Mouse (Mus musculus) liver, embryonic 15.5 days (tissue): Measurements from ENCODE around the gene Unc5a. TPM values are rescaled to one million over a fixed set of nuclear protein-coding genes. Genes with fewer than 3 reads are reported as not detected.

Experiments used
- ATAC-seq: fragments of 200-750 bp; cut with Nextera tagmentation; 2 replicates; pipeline ENCODE4 v1.8.0; 2017; ENCODE audit warnings: moderate number of reproducible peaks, mild to moderate bottlenecking, moderate library complexity; ENCODE audit not compliant: insufficient read depth
- H3K27ac ChIP-seq: fragments of 300-500 bp; sonication (generic); replicated peaks from 2 replicates; pipeline ENCODE4 v1.5.1; 2015; ENCODE audit warnings: mild to moderate bottlenecking, inconsistent platforms
- H3K27me3 ChIP-seq: fragments of 300-500 bp; sonication (generic); 2 replicates; pipeline ENCODE4 v1.6.1; 2015; ENCODE audit warnings: mild to moderate bottlenecking, inconsistent platforms
- H3K36me3 ChIP-seq: fragments of 300-500 bp; sonication (generic); replicated peaks from 2 replicates; pipeline ENCODE4 v1.6.1; 2015; ENCODE audit warnings: moderate library complexity, mild to moderate bottlenecking, inconsistent platforms
- H3K4me1 ChIP-seq: fragments of 300-500 bp; sonication (generic); replicated peaks from 2 replicates; pipeline ENCODE4 v1.6.1; 2015; ENCODE audit warnings: inconsistent platforms
- H3K4me2 ChIP-seq: fragments of 300-500 bp; sonication (generic); 2 replicates; pipeline ENCODE4 v1.6.1; 2015; ENCODE audit warnings: moderate library complexity, mild to moderate bottlenecking, inconsistent platforms
- H3K4me3 ChIP-seq: fragments of 300-500 bp; sonication (generic); replicated peaks from 2 replicates; pipeline ENCODE4 v1.5.1; 2015; ENCODE audit warnings: mild to moderate bottlenecking, inconsistent platforms
- H3K9ac ChIP-seq: fragments of 300-500 bp; sonication (generic); 2 replicates; pipeline ENCODE4 v1.6.1; 2015; ENCODE audit warnings: moderate library complexity, mild to moderate bottlenecking, inconsistent platforms
- H3K9me3 ChIP-seq: fragments of 300-500 bp; sonication (generic); replicated peaks from 2 replicates; pipeline ENCODE4 v1.6.1; 2016; ENCODE audit warnings: inconsistent platforms
- WGBS: fragments of 180-500 bp; shearing (Covaris S2); methylation state at CpG from one replicate; pipeline ENCODE4 v1.1.7; 2015; ENCODE audit warnings: mixed read lengths; ENCODE audit not compliant: insufficient replicate concordance; 5-methylcytosine and 5-hydroxymethylcytosine counted together
- polyA plus RNA-seq: library from polyadenylated mRNA; unstranded; fragments of >200 nt; fragmentation: Nextera tagmentation; extraction: Ambion mirVana; gene quantifications from 2 replicates; pipeline ENCODE4 v1.2.1, GENCODE M21; 2015

Gene Unc5a
- 0.51 and 0.69 TPM in 2 replicates for polyA plus RNA-seq

DNA sequence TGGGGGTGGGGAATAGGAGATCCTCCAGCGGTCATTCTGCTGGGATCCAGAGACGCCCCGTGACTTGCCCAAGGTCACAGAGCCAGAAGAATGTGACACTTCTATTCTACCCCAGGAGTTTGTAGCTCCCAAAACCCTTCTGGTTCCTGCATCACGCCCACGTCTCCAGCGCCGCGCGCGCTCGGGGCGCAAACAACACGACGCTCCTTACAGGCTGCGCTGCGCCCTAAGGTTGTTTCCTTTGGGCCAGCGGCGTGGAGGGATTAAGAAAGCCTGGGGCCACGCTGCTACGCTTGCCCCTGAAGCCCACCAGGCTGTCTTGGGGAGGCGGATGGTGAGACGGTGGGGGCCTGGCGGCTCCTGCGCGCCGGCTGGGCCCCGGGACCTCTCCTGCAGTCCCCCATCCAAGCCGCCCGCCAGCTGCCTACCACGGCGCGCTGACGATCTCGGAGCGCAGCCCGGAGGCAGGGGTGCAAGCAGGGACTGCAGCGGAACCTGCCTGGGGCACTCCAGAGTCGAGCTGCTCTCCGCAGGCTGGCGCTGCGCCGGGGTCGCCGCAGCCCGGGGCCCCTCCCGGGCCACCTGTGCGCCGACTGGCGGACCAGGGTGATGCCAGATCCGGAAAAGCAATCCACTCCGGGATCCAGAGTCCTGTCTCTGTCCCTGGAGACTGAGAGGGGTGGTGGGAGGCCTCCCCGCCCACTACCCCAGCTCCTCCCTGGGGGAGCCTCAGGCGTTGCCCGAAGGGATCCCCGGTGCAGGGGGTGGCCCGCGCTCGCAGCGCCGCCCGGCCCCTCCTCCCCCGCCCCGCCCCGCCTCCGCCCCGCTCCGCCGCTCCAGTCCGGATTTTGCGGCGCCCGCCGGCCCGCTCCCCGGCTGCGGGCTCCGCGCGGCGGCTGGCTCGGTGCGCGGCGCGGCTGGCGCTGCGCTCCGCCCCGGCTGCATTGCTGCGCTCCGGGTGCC lies at the start of gene Unc5a:
Gene Unc5a (plus strand): TSS at position 881 of the 963 bp plus-strand sequence.
- WGBS: 2% methylated on average over 91 of the region's 91 CpGs
- Histone ChIP-seq H3K4me1 (0 out of 2 replicates have a peak, but pooled peaks cover 6% of the 10 kb centered on the region), H3K9me3 (no peaks in the 10 kb centered on the region), H3K27me3 (peaks cover 95% of the 10 kb centered on the region), H3K9ac (no peak within 1 kb of the TSS), H3K36me3 (no peaks in the 10 kb centered on the region), H3K27ac (no peak within 1 kb of the TSS), H3K4me3 (peak within 1 kb of the TSS; percentile 50), H3K4me2 (peak within 1 kb of the TSS; percentile 66)
- ATAC-seq: no peak

DNA sequence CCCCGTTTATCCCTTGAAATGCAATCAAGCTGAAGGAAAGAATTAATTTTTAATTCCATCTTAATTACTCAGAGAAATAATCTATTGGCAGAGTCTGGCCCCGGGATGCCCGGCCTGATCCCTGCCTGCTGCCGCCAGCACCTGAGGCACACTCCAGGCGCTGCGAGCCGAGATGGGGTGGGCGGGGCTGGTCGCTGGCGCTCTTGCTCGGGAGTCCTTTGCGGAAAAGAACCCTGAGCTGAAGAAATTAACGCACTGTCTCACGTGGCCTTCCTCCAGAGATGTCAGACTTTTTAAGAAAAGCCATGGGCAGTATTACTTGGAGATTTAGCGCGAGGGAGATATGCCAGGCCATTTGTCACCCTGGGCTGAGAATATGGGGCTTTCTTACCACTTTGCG lies 37.2 kb upstream of the Unc5a start:
- H3K4me3 ChIP-seq: no peak overlapping the region
- H3K9me3 ChIP-seq: no peaks in the 10 kb centered on the region
- no peak overlapping the region for H3K27ac ChIP-seq
- 4% methylated on average over 17 of the region's 17 CpGs for WGBS
- H3K4me2 ChIP-seq: no peak overlapping the region
- H3K4me1 ChIP-seq: no peaks in the 10 kb centered on the region
- peaks cover 37% of the 10 kb centered on the region for H3K27me3 ChIP-seq
- no peaks in the 10 kb centered on the region for H3K36me3 ChIP-seq
- no peak for ATAC-seq
- H3K9ac ChIP-seq: no peak overlapping the region

DNA sequence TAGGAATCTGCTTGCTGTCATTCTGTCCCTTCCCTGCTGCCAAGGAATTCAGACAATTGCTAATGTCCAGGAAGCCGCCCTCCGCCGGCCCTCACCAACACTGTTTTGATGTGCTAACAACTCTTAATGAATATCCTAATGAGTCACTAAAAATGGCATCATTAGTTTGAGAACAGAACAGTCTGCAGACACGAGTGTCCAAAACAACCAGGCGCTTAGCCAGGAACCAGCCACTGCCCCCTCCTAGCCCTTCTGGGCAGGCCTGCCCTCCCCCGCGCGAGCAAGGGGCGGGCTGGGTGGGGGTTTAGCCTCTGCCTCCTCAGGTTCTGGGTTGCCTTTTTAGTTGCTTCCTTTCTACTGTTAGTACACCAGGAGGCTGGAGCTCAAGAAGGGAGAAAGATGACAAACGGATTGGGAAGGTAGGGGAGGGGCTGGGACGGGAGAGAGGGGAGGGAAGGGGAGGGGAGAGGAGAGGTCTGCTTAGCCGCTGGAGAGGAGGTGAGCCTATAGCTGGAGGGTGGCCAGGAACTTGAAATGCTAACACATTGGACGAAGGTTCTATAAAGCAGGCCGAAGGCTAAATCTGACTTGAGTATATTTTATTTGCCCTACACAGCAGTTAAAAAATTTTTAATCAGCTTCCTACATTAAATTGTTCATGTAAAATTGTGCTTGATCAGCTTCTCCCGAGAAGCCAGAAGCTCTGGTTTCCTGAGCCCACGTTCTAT lies 36.2 kb upstream of the Unc5a start:
- no peak for ATAC-seq
- no peak overlapping the region for H3K4me2 ChIP-seq
- no peak overlapping the region for H3K27ac ChIP-seq
- H3K9ac ChIP-seq: no peak overlapping the region
- H3K36me3 ChIP-seq: no peaks in the 10 kb centered on the region
- H3K4me3 ChIP-seq: no peak overlapping the region
- H3K9me3 ChIP-seq: no peaks in the 10 kb centered on the region
- 20% methylated on average over 16 of the region's 16 CpGs for WGBS
- H3K27me3 ChIP-seq: peaks cover 30% of the 10 kb centered on the region
- no peaks in the 10 kb centered on the region for H3K4me1 ChIP-seq

DNA sequence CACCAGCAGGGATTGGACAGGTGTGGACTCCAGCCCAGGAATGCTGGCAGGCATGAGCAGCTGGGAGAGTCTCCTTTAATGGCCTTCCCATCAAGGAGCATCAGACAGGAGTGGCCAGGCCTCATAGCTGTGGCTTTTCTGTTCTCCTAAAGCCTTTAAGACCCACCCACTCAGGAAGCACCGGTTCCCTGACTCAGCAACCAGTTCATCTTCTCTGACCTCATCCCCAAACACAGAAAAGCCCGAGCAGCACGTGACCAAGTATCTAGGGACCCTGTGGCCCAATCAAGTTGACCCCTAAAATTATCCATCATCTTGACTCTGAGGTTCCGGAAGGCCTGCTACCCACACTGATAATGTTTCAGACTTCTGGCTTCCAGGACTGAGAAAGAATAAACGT lies 32.6 kb upstream of the Unc5a start:
- Histone ChIP-seq H3K4me3 (no peak overlapping the region), H3K9ac (no peak overlapping the region), H3K36me3 (no peaks in the 10 kb centered on the region), H3K4me1 (no peaks in the 10 kb centered on the region), H3K27ac (no peak overlapping the region), H3K9me3 (no peaks in the 10 kb centered on the region), H3K27me3 (peaks cover 26% of the 10 kb centered on the region), H3K4me2 (no peak overlapping the region)
- 22% methylated on average over 5 of the region's 5 CpGs for WGBS
- no peak for ATAC-seq

DNA sequence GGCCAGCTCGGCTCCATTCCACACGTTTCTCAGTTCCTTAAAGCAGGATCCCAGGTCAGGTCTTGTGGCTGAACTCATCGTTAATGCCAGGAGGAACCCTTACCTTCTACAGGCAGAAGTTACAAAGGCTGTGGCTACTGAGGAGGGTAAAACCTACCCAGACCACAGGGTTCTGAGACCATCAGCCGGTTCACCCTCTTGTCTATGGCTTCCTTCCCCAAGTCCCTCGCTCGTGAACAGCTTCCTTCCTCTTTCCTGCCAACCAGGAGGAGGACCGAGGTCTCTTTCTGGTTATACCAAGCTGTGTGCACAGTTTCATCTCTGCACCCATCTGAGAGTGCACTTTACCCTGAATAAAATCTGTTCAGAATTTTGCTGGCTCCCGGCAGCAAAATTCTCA lies 30.3 kb upstream of the Unc5a start:
- WGBS: 14% methylated on average over 8 of the region's 8 CpGs
- no peak overlapping the region for H3K9ac ChIP-seq
- H3K4me2 ChIP-seq: no peak overlapping the region
- no peaks in the 10 kb centered on the region for H3K36me3 ChIP-seq
- H3K4me1 ChIP-seq: no peaks in the 10 kb centered on the region
- no peak overlapping the region for H3K4me3 ChIP-seq
- H3K9me3 ChIP-seq: no peaks in the 10 kb centered on the region
- H3K27me3 ChIP-seq: peaks cover 4% of the 10 kb centered on the region; the same call in 1 of the 2 replicates
- H3K27ac ChIP-seq: no peak overlapping the region
- ATAC-seq: no peak

DNA sequence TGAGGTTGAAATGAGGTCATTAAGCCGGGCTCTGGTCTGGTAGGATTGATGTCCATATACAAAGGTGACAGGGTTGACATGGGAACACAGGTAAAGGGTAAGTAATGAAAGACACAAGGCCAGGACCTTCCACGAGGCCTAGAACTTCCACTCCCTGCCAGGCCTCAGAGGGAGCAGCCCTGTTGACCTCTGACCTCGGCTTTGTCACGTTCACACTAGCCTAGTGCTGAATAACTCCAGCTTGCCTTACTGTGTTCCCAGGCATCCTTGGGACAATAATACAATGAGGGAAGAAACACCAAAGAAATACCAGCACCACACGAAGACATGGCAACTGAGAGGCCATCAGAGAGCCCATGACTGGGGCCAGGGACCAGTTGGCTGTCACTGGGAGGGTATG lies 29.5 kb upstream of the Unc5a start:
- Histone ChIP-seq H3K9me3 (no peaks in the 10 kb centered on the region), H3K4me2 (no peak overlapping the region), H3K4me3 (no peak overlapping the region), H3K4me1 (no peaks in the 10 kb centered on the region), H3K9ac (no peak overlapping the region), H3K36me3 (no peaks in the 10 kb centered on the region), H3K27ac (no peak overlapping the region), H3K27me3 (peaks cover 4% of the 10 kb centered on the region; the same call in 1 of the 2 replicates)
- ATAC-seq: no peak
- 32% methylated on average over 5 of the region's 5 CpGs for WGBS

DNA sequence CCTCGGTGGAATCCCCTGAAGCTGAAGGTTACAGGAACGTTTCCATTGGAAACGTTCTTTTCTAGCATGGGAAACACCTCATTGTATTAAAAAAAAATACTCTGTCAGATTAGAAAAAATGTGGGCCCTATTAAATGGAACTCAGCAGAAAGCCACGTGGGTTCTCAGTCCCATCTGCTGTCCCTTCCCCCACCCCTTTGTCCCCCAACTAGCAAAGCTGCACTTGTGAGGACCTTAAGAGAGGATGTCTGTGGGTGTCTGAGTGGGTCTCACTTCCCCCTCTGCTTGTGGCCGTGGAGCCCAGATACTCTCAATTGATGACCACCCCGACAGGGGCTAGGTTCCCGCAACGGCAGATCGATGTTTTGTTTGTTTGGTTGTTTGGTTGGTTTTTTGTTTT lies 27.5 kb upstream of the Unc5a start:
- Histone ChIP-seq H3K27ac (no peak overlapping the region), H3K9me3 (no peaks in the 10 kb centered on the region), H3K4me1 (no peaks in the 10 kb centered on the region), H3K9ac (no peak overlapping the region), H3K4me3 (no peak overlapping the region), H3K36me3 (no peaks in the 10 kb centered on the region), H3K27me3 (peaks cover 4% of the 10 kb centered on the region; the same call in 1 of the 2 replicates), H3K4me2 (no peak overlapping the region)
- ATAC-seq: no peak
- 64% methylated on average over 9 of the region's 9 CpGs for WGBS

DNA sequence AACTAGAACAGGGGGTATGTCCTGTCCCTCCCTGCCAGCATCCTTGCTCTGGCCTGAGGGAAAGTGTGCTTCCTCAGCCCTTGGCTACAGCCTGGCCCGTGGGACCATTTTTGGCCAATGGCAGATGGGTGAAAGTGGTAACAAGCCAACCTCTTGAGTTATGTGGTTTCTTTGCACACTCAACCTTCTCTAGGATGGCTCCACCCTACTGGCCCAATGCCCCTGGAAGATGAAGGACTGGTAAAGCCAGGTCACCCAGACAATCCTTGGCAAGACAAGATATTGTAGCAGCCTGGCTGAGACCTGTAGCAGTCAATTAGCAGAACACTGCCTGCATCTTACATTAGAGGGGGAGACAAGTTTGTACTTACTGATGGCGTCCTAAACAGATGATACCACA lies 25.5 kb upstream of the Unc5a start:
- no peak overlapping the region for H3K4me3 ChIP-seq
- H3K9me3 ChIP-seq: no peaks in the 10 kb centered on the region
- 55% methylated on average over 2 of the region's 2 CpGs for WGBS
- peaks cover 4% of the 10 kb centered on the region; the same call in 1 of the 2 replicates for H3K27me3 ChIP-seq
- no peaks in the 10 kb centered on the region for H3K4me1 ChIP-seq
- no peak for ATAC-seq
- H3K9ac ChIP-seq: no peak overlapping the region
- H3K27ac ChIP-seq: no peak overlapping the region
- H3K36me3 ChIP-seq: no peaks in the 10 kb centered on the region
- H3K4me2 ChIP-seq: no peak overlapping the region

DNA sequence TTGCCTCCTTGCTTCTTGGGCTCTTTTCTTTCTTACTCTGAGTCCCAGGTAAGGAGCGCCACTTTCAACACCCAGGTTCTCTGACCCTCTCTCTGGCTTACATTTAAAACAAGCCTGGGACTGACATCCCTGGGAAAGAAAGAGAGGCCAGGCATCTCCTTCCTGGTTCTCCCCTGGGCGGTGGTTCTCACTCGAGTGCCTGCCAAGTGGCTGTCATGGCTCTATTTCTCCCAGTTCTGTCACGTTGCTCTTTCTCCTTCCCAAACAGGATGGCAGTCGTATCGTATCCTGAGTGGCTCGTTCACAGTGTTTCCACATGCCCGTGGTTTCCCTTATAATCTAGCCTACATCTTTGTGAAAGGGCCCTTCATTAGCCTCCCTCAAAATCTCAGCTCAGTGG lies 23.7 kb upstream of the Unc5a start:
- Histone ChIP-seq H3K4me3 (no peak overlapping the region), H3K4me2 (no peak overlapping the region), H3K27me3 (peaks cover 4% of the 10 kb centered on the region; the same call in 1 of the 2 replicates), H3K4me1 (no peaks in the 10 kb centered on the region), H3K9me3 (no peaks in the 10 kb centered on the region), H3K27ac (no peak overlapping the region), H3K36me3 (no peaks in the 10 kb centered on the region), H3K9ac (no peak overlapping the region)
- ATAC-seq: no peak
- 23% methylated on average over 8 of the region's 8 CpGs for WGBS

DNA sequence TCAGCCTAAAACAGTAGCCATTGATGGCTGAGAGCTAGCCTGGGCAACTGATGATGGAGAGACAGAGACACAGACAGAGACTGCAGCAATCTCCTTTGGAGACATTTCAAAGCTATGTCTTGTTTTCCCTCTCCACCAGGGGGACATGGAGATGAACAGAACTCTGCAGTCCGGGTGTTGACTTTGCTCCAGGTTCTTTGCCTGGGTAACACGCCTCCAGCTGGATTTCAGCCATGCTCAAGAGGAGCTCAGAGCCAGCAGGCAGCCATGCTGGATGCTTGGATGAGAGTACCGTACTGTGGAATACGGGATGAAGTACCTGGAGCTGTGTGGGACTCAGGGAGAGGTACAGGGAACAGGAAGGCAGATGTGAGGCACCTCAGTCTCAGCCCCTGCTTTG lies 22.6 kb upstream of the Unc5a start:
- 45% methylated on average over 4 of the region's 4 CpGs for WGBS
- H3K27ac ChIP-seq: no peak overlapping the region

DNA sequence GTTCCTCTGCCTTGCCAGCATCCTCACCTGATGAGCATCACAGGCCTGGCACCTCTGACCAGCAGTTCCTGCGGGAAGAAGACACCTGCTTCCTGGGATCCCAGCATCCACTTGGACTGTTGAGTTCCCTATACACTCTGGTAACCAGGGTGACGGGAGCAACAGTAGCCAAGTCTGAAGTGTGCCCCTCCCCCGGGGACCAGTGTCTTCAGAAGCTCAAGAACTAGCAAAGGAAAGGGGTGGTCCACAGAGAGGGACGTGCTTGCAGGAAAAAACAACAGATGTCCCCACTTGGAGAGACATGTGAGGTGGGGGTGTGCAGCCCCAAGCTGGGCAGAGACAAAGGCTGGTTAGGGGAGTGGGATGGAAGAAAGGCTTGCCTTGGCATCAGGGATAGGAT lies 19.1 kb upstream of the Unc5a start:
- Histone ChIP-seq H3K4me1 (no peaks in the 10 kb centered on the region), H3K36me3 (no peaks in the 10 kb centered on the region), H3K27me3 (no peaks in the 10 kb centered on the region), H3K4me3 (no peak overlapping the region), H3K27ac (no peak overlapping the region), H3K9me3 (no peaks in the 10 kb centered on the region), H3K4me2 (no peak overlapping the region), H3K9ac (no peak overlapping the region)
- 34% methylated on average over 4 of the region's 4 CpGs for WGBS
- ATAC-seq: no peak

More for the DNA sequence above, 22.6 kb upstream of the Unc5a start:
- Histone ChIP-seq H3K4me3 (no peak overlapping the region), H3K27me3 (no peaks in the 10 kb centered on the region), H3K4me1 (no peaks in the 10 kb centered on the region), H3K9me3 (no peaks in the 10 kb centered on the region), H3K36me3 (no peaks in the 10 kb centered on the region), H3K4me2 (no peak overlapping the region), H3K9ac (no peak overlapping the region)
- no peak for ATAC-seq
